In genomic region chr12:86826420-86827240, GRCm38 (mm10) we compare ENCODE assay signal across 8 mouse cellular contexts. TPM values are rescaled to one million over a fixed set of nuclear protein-coding genes. Genes with fewer than 3 reads are reported as not detected.
DNase-seq lines count a peak whose midpoint lies in the region; ATAC-seq and TF ChIP-seq lines count a peak whose summit lies in the region.

No protein-coding gene starts in this region.

- peak; percentile 75 to 80 for DNase-seq in left cerebral cortex, adult 18-20 months (ENCODE audit: low spot score in 2 of 2)
- DNase-seq in left cerebral cortex, adult 11 months (ENCODE audit: low spot score): no peak
- DNase-seq in brain, embryonic 14.5 days (ENCODE audit: low read depth): peak; percentile 85
- peak; percentile 72 to 91 for DNase-seq in layer of hippocampus, adult 18-20 months (ENCODE audit: low spot score in 2 of 2)
- no peak for DNase-seq in embryo, embryonic 11 days

- WGBS in heart, embryonic 11.5 days (ENCODE audit: insufficient replicate concordance): 54% methylated on average over 13 of the region's 13 CpGs
- WGBS in macrophage (ENCODE audit: missing documents): 83% methylated on average over 13 of the region's 13 CpGs

- H3K36me3 ChIP-seq in heart, embryonic 11.5 days (ENCODE audit: control insufficient read depth, insufficient read depth, low read length): no peaks in the 10 kb centered on the region
- no peaks in the 10 kb centered on the region for H3K36me3 ChIP-seq in macrophage (ENCODE audit: inconsistent target)

- no peak for ATAC-seq in heart, embryonic 11.5 days (replicated peaks; ENCODE audit: insufficient number of reproducible peaks, low FRiP score, low TSS enrichment)
- ATAC-seq in megakaryocyte progenitor cell, adult 5-6 weeks (replicated peaks; ENCODE audit: poor library complexity): no peak

- no peaks in the 10 kb centered on the region for H3K79me2 ChIP-seq in macrophage (ENCODE audit: inconsistent target)

- no peak for TF ChIP-seq POLR2A in brain, embryonic 14.5 days (IDR thresholded peaks at IDR 0.05; ENCODE audit: borderline replicate concordance, extremely low read depth, insufficient read depth, insufficient read length, poor library complexity, severe bottlenecking)

- H3K4me3 ChIP-seq in heart, embryonic 11.5 days (ENCODE audit: low read depth, low read length): no peak overlapping the region
- H3K4me3 ChIP-seq in macrophage (ENCODE audit: inconsistent target): no peak overlapping the region

- H3K4me1 ChIP-seq in heart, embryonic 11.5 days (ENCODE audit: control insufficient read depth, insufficient read depth, low read length): peaks cover 58% of the 10 kb centered on the region

- H3K27ac ChIP-seq in heart, embryonic 11.5 days (ENCODE audit: low read depth, low read length): peak overlapping the region; percentile 68
- peak overlapping the region; percentile 96 for H3K27ac ChIP-seq in macrophage

- no peaks in the 10 kb centered on the region for H3K9me3 ChIP-seq in heart, embryonic 11.5 days (replicated peaks; ENCODE audit: control insufficient read depth, low read length)

- H3K9ac ChIP-seq in heart, embryonic 11.5 days (ENCODE audit: low read depth, low read length): no peak overlapping the region; the same call in 1 of the 2 replicates

- H3K27me3 ChIP-seq in heart, embryonic 11.5 days (ENCODE audit: control insufficient read depth, insufficient read depth, low read length): no peaks in the 10 kb centered on the region

- no peak for TF ChIP-seq CTCF in brain, embryonic 14.5 days (IDR thresholded peaks at IDR 0.05; ENCODE audit: borderline replicate concordance, extremely low read depth, insufficient read depth, insufficient read length)

- H3K4me2 ChIP-seq in heart, embryonic 11.5 days: no peak overlapping the region

RNA-seq across cellular contexts. Expression of gene Irf2bpl, which starts 58.0 kb away (rescaled TPM):
- 10 to 100 TPM; 91.6 to 93.6 TPM for total RNA-seq in left cerebral cortex, adult 18-20 months (2021)
- polyA plus RNA-seq in brain, embryonic 14.5 days (2012; rRNA removed): 77.9 and 97.5 TPM in 2 replicates
- polyA plus RNA-seq in heart, embryonic 11.5 days (2014; fragmentation: Nextera tagmentation; extraction: Ambion mirVana): 18.9 and 26.9 TPM in 2 replicates
- 10 to 100 TPM; 76.4 to 76.9 TPM for total RNA-seq in layer of hippocampus, adult 18-20 months (2021)
- 10 to 100 TPM in 5 of 26 experiments, 1 to 10 TPM in 20, under 1 TPM in 1; 0.94 to 14.8 (median 5.9) TPM for total RNA-seq in macrophage (2018; cell fraction: chromatin; rRNA removed)
- total RNA-seq in macrophage (2018; cell fraction: cytosol; rRNA removed): 10 to 100 TPM in 24 of 26 experiments, 1 to 10 TPM in 2; 7.3 to 28.3 (median 21.4) TPM
- 10 to 100 TPM in 24 of 26 experiments, 1 to 10 TPM in 2; 7.2 to 45.6 (median 16.6) TPM for total RNA-seq in macrophage (2018; cell fraction: nucleus; rRNA removed)
- 9.1 to 32.1 TPM (median 10.4 TPM) in 3 replicates for polyA plus RNA-seq in macrophage (2018)
- total RNA-seq in megakaryocyte progenitor cell, adult 5-6 weeks (2015): 1.4 and 1.8 TPM in 2 replicates
- total RNA-seq in megakaryocyte progenitor cell, adult 5-6 weeks (2017): 1.6 and 1.7 TPM in 2 replicates

Comparison
In these comparisons a context has a peak if more than half of its experiments do, and no peak if none do; other contexts are left out.
1. DNase-seq: peak in left cerebral cortex, adult 18-20 months (2 of 2), brain, embryonic 14.5 days (single experiment) and layer of hippocampus, adult 18-20 months (2 of 2); none in left cerebral cortex, adult 11 months (single experiment) and embryo, embryonic 11 days (single experiment).
2. RNA of gene Irf2bpl, which starts 58.0 kb away (total RNA-seq): 91.6 to 93.6 TPM in left cerebral cortex, adult 18-20 months and 76.4 to 76.9 TPM in layer of hippocampus, adult 18-20 months; 1.4 to 1.8 TPM in megakaryocyte progenitor cell, adult 5-6 weeks; every median in the first group is over 10 times any median in the second.